Mouse (Mus musculus): ENCODE results near the gene Snx18. TPM values are rescaled to one million over a fixed set of nuclear protein-coding genes. Genes with fewer than 3 reads are reported as not detected.

Snx18 gene
- polyA plus RNA-seq (2015; fragmentation: Nextera tagmentation; extraction: Ambion mirVana) = 14.8 and 15.3 TPM in 2 replicates

GRCm38 (mm10) chr13:113617891-113618823, at the start of gene Snx18:
Snx18 (minus strand) TSS chr13:113618564.
- H3K9ac ChIP-seq (ENCODE audit: low read length) = peak within 1 kb of the TSS; percentile 95
- H3K36me3 ChIP-seq (ENCODE audit: control insufficient read depth, insufficient read depth, low read length) = no peaks in the 10 kb centered on the region
- peak within 1 kb of the TSS; percentile 79 for H3K4me2 ChIP-seq (ENCODE audit: low read depth, low read length)
- peak within 1 kb of the TSS; percentile 79 for H3K4me3 ChIP-seq (ENCODE audit: low read length)
- under 1% methylated on average over 93 of the region's 119 CpGs for WGBS
- ATAC-seq (ENCODE audit: low read depth) = peak; percentile 91
- H3K4me1 ChIP-seq (replicated peaks; ENCODE audit: control insufficient read depth, insufficient read depth, low read length) = peaks cover 43% of the 10 kb centered on the region
- no peaks in the 10 kb centered on the region for H3K9me3 ChIP-seq (ENCODE audit: control insufficient read depth, low read length)
- peak within 1 kb of the TSS; percentile 84 for H3K27ac ChIP-seq (ENCODE audit: low read length)
- H3K27me3 ChIP-seq (ENCODE audit: control insufficient read depth, insufficient read depth, low read depth, low read length) = no peaks in the 10 kb centered on the region

DNA sequence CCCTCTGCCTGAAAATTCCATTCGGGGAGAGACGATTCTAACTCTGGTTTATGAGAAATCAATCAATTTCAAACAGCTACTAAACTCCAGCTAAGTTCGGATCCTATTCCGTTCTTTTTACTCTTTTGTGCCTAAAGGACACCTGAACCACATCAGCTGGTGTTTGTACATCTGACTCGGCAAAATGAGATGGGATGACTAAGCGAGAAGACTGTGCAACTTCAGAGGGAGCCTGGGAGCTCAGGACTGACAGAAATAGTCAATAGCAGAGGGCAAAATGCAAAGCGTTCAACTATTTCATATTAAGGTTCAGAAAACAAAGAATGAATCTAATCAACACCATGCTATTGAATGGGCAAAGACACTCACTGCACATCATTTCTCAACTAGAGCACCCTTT, 45.5 kb upstream of the Snx18 start:
- ATAC-seq (ENCODE audit: low read depth) = no peak
- Histone ChIP-seq H3K36me3 (ENCODE audit: control insufficient read depth, insufficient read depth, low read length) (no peaks in the 10 kb centered on the region), H3K9me3 (ENCODE audit: control insufficient read depth, low read length) (no peaks in the 10 kb centered on the region), H3K9ac (ENCODE audit: low read length) (no peak overlapping the region), H3K4me3 (ENCODE audit: low read length) (no peak overlapping the region), H3K4me2 (ENCODE audit: low read depth, low read length) (no peak overlapping the region), H3K4me1 (replicated peaks; ENCODE audit: control insufficient read depth, insufficient read depth, low read length) (0 out of 2 replicates have a peak, but pooled peaks cover 2% of the 10 kb centered on the region), H3K27me3 (ENCODE audit: control insufficient read depth, insufficient read depth, low read depth, low read length) (peaks cover 2% of the 10 kb centered on the region; the same call in 1 of the 2 replicates), H3K27ac (ENCODE audit: low read length) (no peak overlapping the region)
- 68% methylated on average over 7 of the region's 7 CpGs for WGBS

GRCm38 (mm10) chr13:113663151-113663779, 44.9 kb upstream of the Snx18 start, which contains the start of gene Hspb3:
Hspb3 (minus strand) TSS chr13:113663676.
- Histone ChIP-seq H3K36me3 (ENCODE audit: control insufficient read depth, insufficient read depth, low read length) (no peaks in the 10 kb centered on the region), H3K9ac (ENCODE audit: low read length) (no peak within 1 kb of the TSS), H3K27ac (ENCODE audit: low read length) (no peak within 1 kb of the TSS), H3K4me1 (replicated peaks; ENCODE audit: control insufficient read depth, insufficient read depth, low read length) (0 out of 2 replicates have a peak, but pooled peaks cover 2% of the 10 kb centered on the region), H3K27me3 (ENCODE audit: control insufficient read depth, insufficient read depth, low read depth, low read length) (no peaks in the 10 kb centered on the region), H3K9me3 (ENCODE audit: control insufficient read depth, low read length) (no peaks in the 10 kb centered on the region), H3K4me2 (ENCODE audit: low read depth, low read length) (peak within 1 kb of the TSS; percentile 16; the same call in 1 of the 2 replicates), H3K4me3 (ENCODE audit: low read length) (peak within 1 kb of the TSS; percentile 5; the same call in 1 of the 2 replicates)
- peak; percentile 41; the same call in 1 of the 2 replicates for ATAC-seq (ENCODE audit: low read depth)
- WGBS = 55% methylated on average over 28 of the region's 28 CpGs

GRCm38 (mm10) chr13:113661826-113662271, 43.5 kb upstream of the Snx18 start:
- H3K9ac ChIP-seq (ENCODE audit: low read length) = no peak overlapping the region
- H3K27ac ChIP-seq (ENCODE audit: low read length) = no peak overlapping the region
- ATAC-seq (ENCODE audit: low read depth) = no peak
- no peaks in the 10 kb centered on the region for H3K27me3 ChIP-seq (ENCODE audit: control insufficient read depth, insufficient read depth, low read depth, low read length)
- H3K9me3 ChIP-seq (ENCODE audit: control insufficient read depth, low read length) = no peaks in the 10 kb centered on the region
- H3K4me3 ChIP-seq (ENCODE audit: low read length) = no peak overlapping the region
- WGBS = 64% methylated on average over 7 of the region's 7 CpGs
- H3K36me3 ChIP-seq (ENCODE audit: control insufficient read depth, insufficient read depth, low read length) = no peaks in the 10 kb centered on the region
- H3K4me2 ChIP-seq (ENCODE audit: low read depth, low read length) = no peak overlapping the region
- 0 out of 2 replicates have a peak, but pooled peaks cover 2% of the 10 kb centered on the region for H3K4me1 ChIP-seq (replicated peaks; ENCODE audit: control insufficient read depth, insufficient read depth, low read length)

GRCm38 (mm10) chr13:113660576-113661310, 42.4 kb upstream of the Snx18 start:
- no peaks in the 10 kb centered on the region for H3K27me3 ChIP-seq (ENCODE audit: control insufficient read depth, insufficient read depth, low read depth, low read length)
- H3K4me3 ChIP-seq (ENCODE audit: low read length) = no peak overlapping the region
- no peak for ATAC-seq (ENCODE audit: low read depth)
- H3K9me3 ChIP-seq (ENCODE audit: control insufficient read depth, low read length) = no peaks in the 10 kb centered on the region
- H3K27ac ChIP-seq (ENCODE audit: low read length) = no peak overlapping the region
- H3K36me3 ChIP-seq (ENCODE audit: control insufficient read depth, insufficient read depth, low read length) = no peaks in the 10 kb centered on the region
- WGBS = 82% methylated on average over 9 of the region's 9 CpGs
- no peak overlapping the region for H3K4me2 ChIP-seq (ENCODE audit: low read depth, low read length)
- no peak overlapping the region for H3K9ac ChIP-seq (ENCODE audit: low read length)
- 0 out of 2 replicates have a peak, but pooled peaks cover 2% of the 10 kb centered on the region for H3K4me1 ChIP-seq (replicated peaks; ENCODE audit: control insufficient read depth, insufficient read depth, low read length)

DNA sequence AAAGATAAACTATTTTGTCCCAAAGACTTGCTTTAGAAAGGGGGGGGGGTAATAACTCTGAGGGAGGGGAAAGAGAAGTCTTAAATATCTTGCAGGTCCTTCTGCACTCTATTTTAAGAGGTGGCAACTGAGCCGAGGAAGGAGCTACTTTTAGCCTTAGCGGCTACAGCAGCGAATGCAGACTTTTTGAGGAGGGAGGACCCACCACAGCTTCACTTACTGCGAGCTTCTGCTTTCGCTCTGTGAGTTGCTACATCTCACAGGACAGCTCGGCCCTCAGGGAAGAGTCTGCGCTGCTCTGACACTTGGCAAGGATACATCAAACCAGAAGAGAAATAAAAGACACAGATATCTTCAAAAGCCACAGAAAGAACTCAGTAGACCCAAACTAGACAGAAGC, 38.8 kb upstream of the Snx18 start:
- ATAC-seq (ENCODE audit: low read depth) = no peak
- WGBS = 75% methylated on average over 7 of the region's 7 CpGs
- no peak overlapping the region for H3K4me2 ChIP-seq (ENCODE audit: low read depth, low read length)

DNA sequence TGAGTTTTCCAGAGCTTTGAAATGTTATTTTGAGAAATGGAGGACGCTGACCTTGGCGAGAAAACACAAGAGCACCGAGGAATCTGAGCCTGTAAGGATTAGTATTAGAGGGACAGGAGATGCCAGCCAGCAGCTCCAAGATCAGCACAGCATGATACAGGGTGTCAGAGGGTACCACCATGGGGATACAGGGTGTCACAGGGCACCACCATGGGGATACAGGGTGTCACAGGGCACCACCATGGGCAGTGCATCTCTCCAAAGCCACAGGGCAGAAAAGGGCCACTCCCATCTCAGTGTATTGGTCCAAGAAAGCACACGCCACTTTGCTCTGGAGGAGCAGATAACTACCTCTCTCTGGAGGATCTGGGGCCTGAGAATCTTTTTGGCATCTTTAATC, 38.3 kb upstream of the Snx18 start:
- Histone ChIP-seq H3K27me3 (ENCODE audit: control insufficient read depth, insufficient read depth, low read depth, low read length) (no peaks in the 10 kb centered on the region), H3K36me3 (ENCODE audit: control insufficient read depth, insufficient read depth, low read length) (no peaks in the 10 kb centered on the region), H3K9ac (ENCODE audit: low read length) (no peak overlapping the region), H3K9me3 (ENCODE audit: control insufficient read depth, low read length) (no peaks in the 10 kb centered on the region), H3K4me3 (ENCODE audit: low read length) (no peak overlapping the region), H3K4me1 (replicated peaks; ENCODE audit: control insufficient read depth, insufficient read depth, low read length) (no peaks in the 10 kb centered on the region), H3K27ac (ENCODE audit: low read length) (no peak overlapping the region), H3K4me2 (ENCODE audit: low read depth, low read length) (no peak overlapping the region)
- WGBS = 87% methylated on average over 4 of the region's 4 CpGs
- no peak for ATAC-seq (ENCODE audit: low read depth)

More for the DNA sequence above, 38.8 kb upstream of the Snx18 start:
- Histone ChIP-seq H3K9me3 (ENCODE audit: control insufficient read depth, low read length) (no peaks in the 10 kb centered on the region), H3K4me3 (ENCODE audit: low read length) (no peak overlapping the region), H3K9ac (ENCODE audit: low read length) (no peak overlapping the region), H3K27ac (ENCODE audit: low read length) (no peak overlapping the region), H3K36me3 (ENCODE audit: control insufficient read depth, insufficient read depth, low read length) (no peaks in the 10 kb centered on the region), H3K4me1 (replicated peaks; ENCODE audit: control insufficient read depth, insufficient read depth, low read length) (no peaks in the 10 kb centered on the region), H3K27me3 (ENCODE audit: control insufficient read depth, insufficient read depth, low read depth, low read length) (no peaks in the 10 kb centered on the region)

- Histone ChIP-seq H3K9ac (ENCODE audit: low read length) (no peak overlapping the region), H3K4me2 (ENCODE audit: low read depth, low read length) (no peak overlapping the region), H3K36me3 (ENCODE audit: control insufficient read depth, insufficient read depth, low read length) (no peaks in the 10 kb centered on the region), H3K9me3 (ENCODE audit: control insufficient read depth, low read length) (no peaks in the 10 kb centered on the region), H3K27me3 (ENCODE audit: control insufficient read depth, insufficient read depth, low read depth, low read length) (no peaks in the 10 kb centered on the region), H3K4me3 (ENCODE audit: low read length) (no peak overlapping the region), H3K4me1 (replicated peaks; ENCODE audit: control insufficient read depth, insufficient read depth, low read length) (no peaks in the 10 kb centered on the region), H3K27ac (ENCODE audit: low read length) (no peak overlapping the region)
- 83% methylated on average over 4 of the region's 4 CpGs for WGBS
- no peak for ATAC-seq (ENCODE audit: low read depth)
These were observed 37.1 kb upstream of the Snx18 start for GRCm38 (mm10) chr13:113655511-113655910.
